Mouse (Mus musculus) erythroblast, embryonic 14.5 days (primary cell): ENCODE results near the gene Rgr. TPM values are rescaled to one million over a fixed set of nuclear protein-coding genes. Genes with fewer than 3 reads are reported as not detected.
"Not testable (repeated sequence)": the region's sequence is repeated elsewhere in the genome, so short reads cannot be mapped to it uniquely, and the experiment has no call there.

Source experiments
- H3K27me3 ChIP-seq: 2 replicates; pipeline ENCODE4 v1.6.1; 2012; ENCODE audit warnings: inconsistent platforms; ENCODE audit not compliant: control insufficient read depth
- H3K36me3 ChIP-seq: 2 replicates; pipeline ENCODE4 v1.6.1; 2012; ENCODE audit warnings: mild to moderate bottlenecking, inconsistent platforms; ENCODE audit not compliant: control insufficient read depth
- H3K4me1 ChIP-seq: 2 replicates; pipeline ENCODE4 v1.6.1; 2012; ENCODE audit warnings: inconsistent platforms; ENCODE audit not compliant: control insufficient read depth
- H3K4me3 ChIP-seq: replicated peaks from 2 replicates; pipeline ENCODE3; 2012; ENCODE audit warnings: moderate library complexity, mild to moderate bottlenecking, inconsistent platforms
- H3K9me3 ChIP-seq: 2 replicates; pipeline ENCODE4 v1.6.1; 2012; ENCODE audit warnings: low read length, inconsistent platforms, mixed read lengths; ENCODE audit not compliant: control insufficient read depth
- GATA1 ChIP-seq: IDR thresholded peaks from 2 replicates; pipeline ENCODE4 v1.6.1; 2012; ENCODE audit warnings: low read length, inconsistent platforms, mixed read lengths
- TAL1 ChIP-seq: IDR thresholded peaks from 3 replicates; pipeline ENCODE4 v1.6.1; 2012; ENCODE audit warnings: low read length, inconsistent platforms, mixed read lengths
- polyA plus RNA-seq: library from polyadenylated mRNA; stranded (reverse); fragments of >175 nt; gene quantifications from 2 replicates; pipeline ENCODE4 v1.2.3, GENCODE M21; 2012

Gene Rgr
- polyA plus RNA-seq, 1 experiment = not detected

GRCm38 (mm10) chr14:37009686-37010085 lies 39.1 kb downstream of the Rgr start:
- H3K27me3 ChIP-seq = no peaks in the 10 kb centered on the region
- no peak for TF ChIP-seq GATA1
- TF ChIP-seq TAL1 = no peak
- H3K4me1 ChIP-seq = no peaks in the 10 kb centered on the region
- no peak overlapping the region for H3K4me3 ChIP-seq
- H3K9me3 ChIP-seq = no peaks in the 10 kb centered on the region
- no peaks in the 10 kb centered on the region for H3K36me3 ChIP-seq

DNA sequence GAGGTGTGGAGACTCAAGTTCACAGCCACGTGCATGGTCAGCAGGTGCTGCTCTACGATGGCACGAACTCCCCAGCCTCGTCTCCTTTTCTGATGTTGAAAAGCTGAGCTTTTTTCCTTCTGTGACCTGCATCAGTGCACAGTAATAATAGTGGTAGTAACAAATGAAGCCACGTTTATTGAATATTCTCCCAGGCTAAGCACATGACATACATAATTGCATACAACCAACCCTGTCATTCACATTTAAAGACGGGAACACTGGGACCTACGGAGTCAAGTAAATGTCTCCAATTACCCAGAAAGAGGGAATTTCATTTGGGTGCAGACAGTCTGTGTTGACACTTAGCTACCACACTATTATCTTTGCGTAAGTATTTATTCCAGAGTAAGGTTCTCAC lies 42.3 kb downstream of the Rgr start:
- Histone ChIP-seq H3K36me3 (no peaks in the 10 kb centered on the region), H3K4me1 (no peaks in the 10 kb centered on the region), H3K4me3 (no peak overlapping the region), H3K27me3 (no peaks in the 10 kb centered on the region), H3K9me3 (no peaks in the 10 kb centered on the region)
- TF ChIP-seq TAL1 = no peak
- TF ChIP-seq GATA1 = no peak

DNA sequence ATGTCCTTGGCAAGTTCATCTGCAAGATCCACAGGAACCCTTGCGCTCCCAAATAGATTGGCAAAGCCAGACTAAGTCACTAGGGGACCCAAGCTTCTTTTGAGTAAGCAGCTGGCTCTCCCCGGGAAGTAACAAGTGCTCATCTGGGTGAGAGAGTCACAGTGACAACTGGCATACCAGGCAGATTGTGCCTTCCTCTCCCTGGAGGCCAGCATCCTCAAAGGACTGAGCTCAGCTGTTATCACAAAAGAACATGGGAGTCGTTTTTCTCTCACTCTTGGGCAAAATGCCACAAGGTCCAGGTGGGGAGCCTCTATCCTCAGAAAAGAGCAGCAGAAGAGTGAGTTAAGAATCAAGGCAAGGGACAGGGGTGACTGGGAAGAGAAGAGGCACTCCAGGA lies 42.9 kb downstream of the Rgr start:
- TF ChIP-seq GATA1 (no peak), TAL1 (no peak)
- H3K36me3 ChIP-seq = no peaks in the 10 kb centered on the region
- H3K27me3 ChIP-seq = no peaks in the 10 kb centered on the region
- no peaks in the 10 kb centered on the region for H3K9me3 ChIP-seq
- H3K4me1 ChIP-seq = no peaks in the 10 kb centered on the region
- no peak overlapping the region for H3K4me3 ChIP-seq

DNA sequence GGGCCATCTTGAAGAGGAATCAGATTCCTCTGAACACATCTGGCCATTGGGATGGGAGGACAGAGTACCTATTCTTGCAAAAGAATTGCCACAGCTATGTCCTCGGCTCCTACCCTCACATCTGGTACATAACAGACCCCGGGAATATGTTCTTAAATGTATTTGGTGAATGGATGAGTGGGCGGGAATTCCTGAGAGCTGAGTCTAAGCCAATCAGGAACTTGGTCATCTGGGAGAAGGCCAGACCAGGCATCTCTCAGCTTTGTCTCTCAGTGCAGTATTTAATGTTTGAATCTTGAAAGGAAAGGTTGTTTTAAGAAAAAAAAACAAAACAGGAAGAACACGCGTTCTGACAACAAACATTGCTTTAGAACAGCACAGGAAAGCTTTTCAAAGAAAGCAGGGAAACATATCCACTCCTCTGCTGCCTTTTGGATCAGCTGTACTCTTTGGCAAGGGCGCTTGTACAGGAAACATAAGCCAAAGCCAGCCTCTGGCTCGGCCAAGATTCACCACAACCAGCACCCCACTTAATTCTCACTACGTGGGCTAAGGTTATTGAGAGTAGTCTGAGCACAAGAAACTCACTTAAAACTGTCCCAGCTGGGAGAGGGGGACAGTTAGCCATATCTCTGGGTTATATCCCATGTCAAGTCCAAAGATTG lies 45.2 kb downstream of the Rgr start:
- H3K9me3 ChIP-seq = no peaks in the 10 kb centered on the region
- TF ChIP-seq TAL1 (no peak), GATA1 (no peak)

GRCm38 (mm10) chr14:37002852-37003251 lies 45.9 kb downstream of the Rgr start:
- H3K27me3 ChIP-seq = no peaks in the 10 kb centered on the region
- no peaks in the 10 kb centered on the region for H3K4me1 ChIP-seq
- no peaks in the 10 kb centered on the region for H3K36me3 ChIP-seq
- no peak for TF ChIP-seq GATA1
- no peak for TF ChIP-seq TAL1
- H3K9me3 ChIP-seq = no peaks in the 10 kb centered on the region
- H3K4me3 ChIP-seq = no peak overlapping the region

More for the DNA sequence above, 45.2 kb downstream of the Rgr start:
- Histone ChIP-seq H3K36me3 (no peaks in the 10 kb centered on the region), H3K4me1 (no peaks in the 10 kb centered on the region), H3K27me3 (no peaks in the 10 kb centered on the region), H3K4me3 (no peak overlapping the region)

DNA sequence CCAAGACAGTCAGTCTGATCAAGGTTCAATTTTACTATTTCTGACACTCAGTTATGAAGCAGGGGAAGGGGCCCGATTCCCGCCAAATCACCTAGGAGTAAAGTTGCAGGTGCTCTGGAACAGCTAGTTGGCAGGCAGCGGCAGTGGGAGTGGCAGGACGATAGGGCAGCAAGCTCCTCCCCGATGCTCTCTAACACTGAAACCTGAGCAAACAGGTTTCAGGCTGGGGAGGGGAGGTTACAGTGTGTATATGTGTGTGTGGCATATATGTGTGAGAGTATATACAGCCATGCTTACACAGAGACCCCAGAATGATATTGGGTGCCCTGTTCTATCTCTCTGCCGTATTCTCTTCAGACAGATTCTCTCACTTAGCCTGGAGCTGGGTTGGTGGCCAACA lies 48.0 kb downstream of the Rgr start:
- H3K27me3 ChIP-seq, H3K36me3 ChIP-seq, H3K4me1 ChIP-seq: not testable (repeated sequence)

DNA sequence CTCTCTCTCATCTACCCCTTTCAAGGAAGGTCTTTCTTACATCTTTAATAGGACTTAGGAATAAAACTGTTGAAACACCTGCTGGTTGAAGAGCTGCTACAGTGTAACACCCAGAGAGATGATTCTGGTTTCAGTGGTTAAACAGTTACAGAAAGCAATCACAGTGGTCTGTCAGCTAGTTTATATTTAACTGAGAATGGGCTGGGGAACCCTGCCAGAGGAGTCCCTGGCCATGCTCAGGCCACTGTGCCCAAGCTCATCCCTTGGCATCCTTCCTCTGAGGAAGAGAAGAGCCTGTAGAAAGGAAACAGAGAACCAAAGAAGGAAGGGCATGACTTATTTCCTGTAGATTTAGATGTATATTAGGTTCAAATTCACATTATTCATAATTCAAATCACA lies 59.0 kb downstream of the Rgr start:
- no peaks in the 10 kb centered on the region for H3K4me1 ChIP-seq
- no peak overlapping the region for H3K4me3 ChIP-seq
- no peaks in the 10 kb centered on the region for H3K9me3 ChIP-seq
- H3K27me3 ChIP-seq = no peaks in the 10 kb centered on the region
- no peaks in the 10 kb centered on the region for H3K36me3 ChIP-seq
- TF ChIP-seq GATA1 (no peak), TAL1 (no peak)

More for the DNA sequence above, 48.0 kb downstream of the Rgr start:
- not testable (repeated sequence) for H3K9me3 ChIP-seq, H3K4me3 ChIP-seq

DNA sequence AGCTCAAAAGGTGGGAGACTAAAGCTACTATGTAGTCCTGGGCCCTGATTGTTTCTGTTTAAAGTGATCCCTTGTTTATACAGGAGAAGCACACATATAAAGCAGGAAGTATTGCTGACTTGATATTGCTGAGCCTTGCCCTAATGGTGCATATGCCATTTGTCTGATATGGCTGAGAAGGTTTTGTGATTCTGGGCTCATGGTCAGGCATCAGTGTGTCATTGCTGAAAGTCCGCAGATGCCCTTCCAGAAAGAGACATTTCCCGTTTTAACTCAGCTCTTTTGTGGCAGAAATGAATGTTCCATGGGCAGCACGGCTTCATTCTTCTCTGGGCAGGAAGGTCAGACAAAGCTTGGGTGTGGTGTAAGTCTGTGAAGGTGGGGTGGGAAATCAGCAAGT lies 63.1 kb downstream of the Rgr start:
- H3K4me3 ChIP-seq = no peak overlapping the region
- no peaks in the 10 kb centered on the region for H3K27me3 ChIP-seq
- no peaks in the 10 kb centered on the region for H3K36me3 ChIP-seq
- TF ChIP-seq GATA1 = no peak
- no peak for TF ChIP-seq TAL1
- no peaks in the 10 kb centered on the region for H3K9me3 ChIP-seq
- H3K4me1 ChIP-seq = no peaks in the 10 kb centered on the region

Other genes with a start within 250 kb of the Rgr start
- 0.01 and 0.02 TPM in 2 replicates for gene Ccser2, start 80.2 kb downstream of the Rgr start, polyA plus RNA-seq
- gene Lrit1, start 5.9 kb upstream of the Rgr start, polyA plus RNA-seq = not detected in 2 replicates
- gene Lrit2, start 19.0 kb upstream of the Rgr start, polyA plus RNA-seq = not detected in 2 replicates
- gene Cdhr1, start 49.4 kb upstream of the Rgr start, polyA plus RNA-seq = not detected in 2 replicates
- gene 2610528A11Rik, start 65.1 kb upstream of the Rgr start, polyA plus RNA-seq = not detected in 2 replicates
- 7.7 and 9.1 TPM in 2 replicates for gene Ghitm, start 86.3 kb upstream of the Rgr start, polyA plus RNA-seq